Mouse (Mus musculus) neutrophil, adult 65 days (primary cell): ENCODE data around the gene Btbd35f20. TPM values are rescaled to one million over a fixed set of nuclear protein-coding genes. Genes with fewer than 3 reads are reported as not detected.

Source experiments
- total RNA-seq: library from RNA; stranded (reverse); gene quantifications from 2 replicates; pipeline ENCODE4 v1.2.4, GENCODE M21; 2023

The Btbd35f20 gene
- not detected in 2 replicates for total RNA-seq

DNA sequence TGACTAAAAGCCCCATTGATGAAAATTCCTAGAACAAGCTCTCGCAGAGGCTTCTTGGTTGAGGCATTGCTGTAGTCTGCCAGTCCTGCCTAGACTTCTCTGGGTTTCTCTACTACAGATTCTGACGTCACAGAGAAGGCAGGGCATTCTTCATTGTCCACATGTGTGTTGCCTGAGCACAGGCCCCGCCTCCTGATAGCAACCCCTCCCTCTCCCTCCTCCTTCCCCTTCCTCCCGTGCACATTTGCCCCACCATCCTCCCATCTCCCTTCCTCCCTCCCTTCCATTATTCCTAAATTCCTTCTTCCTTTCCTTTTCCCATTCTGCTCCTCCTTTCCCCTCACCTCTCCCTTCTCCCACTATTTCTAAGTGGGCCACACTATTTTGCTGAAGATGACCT, at the start of gene Btbd35f20:
Gene Btbd35f20 (minus strand): TSS at position 101 of the 400 bp plus-strand sequence.

Other genes starting within 250 kb of the Btbd35f20 start
- gene Btbd35f28, start 94.7 kb downstream of the Btbd35f20 start, total RNA-seq: not detected in 2 replicates
- gene Btbd35f17, start 79.4 kb upstream of the Btbd35f20 start, total RNA-seq: not detected in 2 replicates